Mouse (Mus musculus) T-helper 17 cell (primary cell): ENCODE data around the gene Fmo9.

Experiments
- in situ Hi-C, 2 experiments: fragments of 300-600 bp; cut with MboI, MseI; formaldehyde crosslinking; loops; 1 replicate in 1 of 2; 2 replicates in 1 of 2; pipeline ENCODE4 v1.15.1; 2025; ENCODE audit warnings: high pct_unique_total_duplicates in 2 of 2

The Fmo9 gene

DNA sequence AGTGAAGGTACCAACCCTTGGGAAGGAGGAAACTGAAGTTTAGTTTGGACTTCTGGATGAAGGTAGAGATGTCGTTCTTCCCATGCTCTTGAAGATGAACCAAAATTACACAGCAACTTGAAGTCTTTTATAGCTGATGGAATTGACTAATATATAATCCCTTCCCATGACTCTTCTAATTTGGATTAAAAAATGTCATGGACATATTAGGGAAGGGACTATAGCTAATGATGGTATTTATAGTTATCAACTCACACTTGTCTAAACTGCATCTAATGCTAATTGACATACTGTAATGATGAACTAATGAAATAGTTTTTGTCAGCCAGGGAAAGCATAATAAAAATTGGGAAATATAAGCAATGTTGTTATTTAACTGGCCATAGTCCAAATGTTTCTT is at the start of gene Fmo9:
Gene Fmo9 (minus strand): TSS at position 101 of the 400 bp plus-strand sequence.
- in situ Hi-C loops: no loop called here

- in situ Hi-C loops: loop anchor here in 1 of 2 experiments (25.0 kb wide), 1 partner anchor 456 kb away; no protein-coding TSS in a partner anchor
These were observed 49.2 kb upstream of the Fmo9 start for GRCm38 (mm10) chr1:166730886-166731285.

- in situ Hi-C loops: loop anchor here in 1 of 2 experiments (25.0 kb wide), 1 partner anchor 457 kb away; no protein-coding TSS in a partner anchor
These were observed 48.6 kb upstream of the Fmo9 start for GRCm38 (mm10) chr1:166730215-166730614.

- in situ Hi-C loops: no loop called here
These were observed 29.2 kb upstream of the Fmo9 start for GRCm38 (mm10) chr1:166710861-166711260.

- in situ Hi-C loops: no loop called here
These were observed 20.7 kb upstream of the Fmo9 start for GRCm38 (mm10) chr1:166702270-166702912.

- in situ Hi-C loops: no loop called here
These were observed 12.4 kb downstream of the Fmo9 start for GRCm38 (mm10) chr1:166669264-166669663.

DNA sequence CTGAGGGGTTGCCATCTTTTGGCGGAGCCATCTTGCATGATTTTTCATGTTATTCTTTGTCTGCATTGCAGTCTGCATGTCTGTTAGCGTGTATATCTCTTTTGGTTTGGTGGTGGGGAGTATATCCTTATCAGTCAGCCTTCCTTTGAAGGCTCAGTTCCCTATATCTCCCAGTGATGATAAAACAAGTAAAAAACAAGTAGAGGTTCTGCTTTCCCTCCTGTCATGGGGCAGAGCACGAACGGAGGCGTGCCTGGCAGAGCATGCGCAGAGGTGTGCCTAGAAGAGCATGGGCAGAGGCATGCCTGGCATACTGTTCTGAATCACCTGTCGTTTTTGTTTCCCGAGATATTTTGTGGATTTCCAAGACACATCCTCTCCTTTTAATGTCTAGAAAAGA is 20.8 kb downstream of the Fmo9 start:
- in situ Hi-C loops: no loop called here

- in situ Hi-C loops: no loop called here
These were observed 34.1 kb downstream of the Fmo9 start, which contains the start of gene Gm4847 for GRCm38 (mm10) chr1:166647593-166647992. Gm4847 (minus strand) TSS chr1:166647693.
